Mouse (Mus musculus) neural tube, embryonic 14.5 days (tissue): Measurements from ENCODE around the gene Rd3l. TPM values are rescaled to one million over a fixed set of nuclear protein-coding genes. Genes with fewer than 3 reads are reported as not detected.
A peak's percentile ranks its signal among the peaks of the same experiment; 100 is the strongest.
"Not testable (repeated sequence)": the region's sequence is repeated elsewhere in the genome, so short reads cannot be mapped to it uniquely, and the experiment has no call there.

Experiments used
- ATAC-seq: fragments of 200-750 bp; cut with Nextera tagmentation; 2 replicates; pipeline ENCODE4 v1.8.0; 2017; ENCODE audit warnings: low read depth, mild to moderate bottlenecking, moderate TSS enrichment, moderate library complexity
- H3K27ac ChIP-seq: fragments of 300-500 bp; sonication (generic); 2 replicates; pipeline ENCODE4 v1.5.1; 2014; ENCODE audit warnings: low read depth, mild to moderate bottlenecking, control low read depth, low read length, moderate library complexity, mixed read lengths
- H3K27me3 ChIP-seq: fragments of 300-500 bp; sonication (generic); 2 replicates; pipeline ENCODE4 v1.6.1; 2014; ENCODE audit warnings: low read length; ENCODE audit not compliant: control insufficient read depth, insufficient read depth
- H3K36me3 ChIP-seq: fragments of 300-500 bp; sonication (generic); 2 replicates; pipeline ENCODE4 v1.6.1; 2014; ENCODE audit warnings: low read length, mixed read lengths; ENCODE audit not compliant: control insufficient read depth, insufficient read depth
- H3K4me1 ChIP-seq: fragments of 300-500 bp; sonication (generic); 2 replicates; pipeline ENCODE4 v1.6.1; 2014; ENCODE audit warnings: low read length; ENCODE audit not compliant: control insufficient read depth, insufficient read depth
- H3K4me2 ChIP-seq: fragments of 300-500 bp; sonication (generic); 2 replicates; pipeline ENCODE4 v1.6.1; 2014; ENCODE audit warnings: mild to moderate bottlenecking, low read depth, low read length, control low read depth
- H3K4me3 ChIP-seq: fragments of 300-500 bp; sonication (generic); 2 replicates; pipeline ENCODE4 v1.5.1; 2014; ENCODE audit warnings: low read depth, low read length, control low read depth, mixed read lengths
- H3K9ac ChIP-seq: fragments of 300-500 bp; sonication (generic); replicated peaks from 2 replicates; pipeline ENCODE4 v1.6.1; 2014; ENCODE audit warnings: low read depth, mild to moderate bottlenecking, control low read depth, low read length, mixed read lengths
- H3K9me3 ChIP-seq: fragments of 300-500 bp; sonication (generic); 2 replicates; pipeline ENCODE4 v1.6.1; 2016; ENCODE audit warnings: low read length; ENCODE audit not compliant: control insufficient read depth
- WGBS: fragments of 180-500 bp; shearing (Covaris S2); extraction: QIAGEN DNeasy Blood & Tissue Kit; methylation state at CpG from one replicate; pipeline ENCODE4 v1.1.7; 2014; 5-methylcytosine and 5-hydroxymethylcytosine counted together
- polyA plus RNA-seq: library from polyadenylated mRNA; unstranded; fragments of >200 nt; fragmentation: Nextera tagmentation; extraction: Ambion mirVana; gene quantifications from 2 replicates; pipeline ENCODE4 v1.2.1, GENCODE M21; 2014

Rd3l gene
- polyA plus RNA-seq, 1 experiment from 2014 or later = not detected

- no peaks in the 10 kb centered on the region for H3K9me3 ChIP-seq
- H3K9ac ChIP-seq = no peak overlapping the region
- no peak for ATAC-seq
- H3K27ac ChIP-seq = no peak overlapping the region
- no peak overlapping the region for H3K4me3 ChIP-seq
- H3K36me3 ChIP-seq = no peaks in the 10 kb centered on the region
- 45% methylated on average over 5 of the region's 5 CpGs for WGBS
- no peaks in the 10 kb centered on the region for H3K27me3 ChIP-seq
- H3K4me1 ChIP-seq = no peaks in the 10 kb centered on the region
- no peak overlapping the region for H3K4me2 ChIP-seq
Observed at GRCm38 (mm10) chr12:111951701-111952100, 29.4 kb downstream of the Rd3l start.

GRCm38 (mm10) chr12:111950486-111950885 is 30.6 kb downstream of the Rd3l start:
- Histone ChIP-seq H3K27ac (no peak overlapping the region), H3K4me1 (no peaks in the 10 kb centered on the region), H3K36me3 (no peaks in the 10 kb centered on the region), H3K9ac (no peak overlapping the region), H3K9me3 (no peaks in the 10 kb centered on the region), H3K27me3 (no peaks in the 10 kb centered on the region), H3K4me2 (no peak overlapping the region), H3K4me3 (no peak overlapping the region)
- no peak for ATAC-seq
- 82% methylated on average over 5 of the region's 5 CpGs for WGBS

- WGBS = 37% methylated on average over 2 of the region's 2 CpGs
- no peaks in the 10 kb centered on the region for H3K27me3 ChIP-seq
- no peak overlapping the region for H3K4me2 ChIP-seq
- no peaks in the 10 kb centered on the region for H3K36me3 ChIP-seq
- H3K4me1 ChIP-seq = no peaks in the 10 kb centered on the region
- H3K4me3 ChIP-seq = no peak overlapping the region
- H3K9me3 ChIP-seq = no peaks in the 10 kb centered on the region
- ATAC-seq = no peak
- H3K9ac ChIP-seq = no peak overlapping the region
- H3K27ac ChIP-seq = no peak overlapping the region
Observed at GRCm38 (mm10) chr12:111946716-111947115, 34.4 kb downstream of the Rd3l start.

DNA sequence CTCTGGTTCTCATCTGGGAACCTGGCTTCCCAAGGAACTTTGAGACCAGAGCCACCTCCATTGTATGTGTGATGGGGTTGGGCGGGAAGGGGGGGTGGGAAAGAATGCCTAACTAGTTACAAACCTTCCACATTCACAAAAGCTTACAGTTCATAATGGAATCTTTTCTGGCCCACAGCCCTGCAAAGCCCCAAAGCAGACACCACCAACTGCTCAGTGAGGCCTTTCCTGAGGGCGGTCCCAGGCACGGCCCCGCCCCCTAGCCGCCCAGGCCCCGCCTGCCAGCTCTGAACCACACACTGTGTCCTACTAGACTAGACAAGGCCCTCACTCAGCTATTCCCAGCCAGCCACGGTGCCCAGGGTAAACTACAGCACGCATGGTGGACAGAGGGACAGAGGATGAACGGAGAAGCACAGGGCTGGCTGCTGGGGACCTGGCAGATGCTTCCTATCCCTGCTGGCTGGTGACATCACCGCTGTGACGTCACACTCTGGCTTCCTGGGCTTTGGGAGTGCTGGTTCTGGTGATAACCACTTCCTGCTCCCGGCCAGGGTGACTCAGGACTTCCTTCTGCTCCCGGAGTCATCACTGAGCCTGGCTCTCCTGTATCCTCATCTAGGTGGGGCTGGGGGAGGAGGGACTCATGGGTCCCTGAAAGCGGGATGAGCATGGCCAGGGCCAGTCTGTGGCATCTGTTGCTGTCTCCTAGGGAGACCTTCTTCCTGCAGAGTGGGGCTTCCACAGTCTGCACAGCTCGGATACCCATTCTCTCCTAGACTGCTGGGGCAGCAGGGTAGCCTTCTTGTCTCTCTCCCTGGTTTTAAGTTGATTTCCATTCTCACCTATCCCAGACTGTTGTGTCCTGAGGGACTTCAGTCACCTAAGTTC is 35.1 kb downstream of the Rd3l start:
- 0 out of 2 replicates have a peak, but pooled peaks have one; percentile 46 for ATAC-seq
- not testable (repeated sequence) for H3K4me3 ChIP-seq, H3K4me2 ChIP-seq, H3K4me1 ChIP-seq, H3K27me3 ChIP-seq, H3K9ac ChIP-seq, H3K9me3 ChIP-seq, H3K27ac ChIP-seq, H3K36me3 ChIP-seq
- 74% methylated on average over 7 of the region's 15 CpGs for WGBS

DNA sequence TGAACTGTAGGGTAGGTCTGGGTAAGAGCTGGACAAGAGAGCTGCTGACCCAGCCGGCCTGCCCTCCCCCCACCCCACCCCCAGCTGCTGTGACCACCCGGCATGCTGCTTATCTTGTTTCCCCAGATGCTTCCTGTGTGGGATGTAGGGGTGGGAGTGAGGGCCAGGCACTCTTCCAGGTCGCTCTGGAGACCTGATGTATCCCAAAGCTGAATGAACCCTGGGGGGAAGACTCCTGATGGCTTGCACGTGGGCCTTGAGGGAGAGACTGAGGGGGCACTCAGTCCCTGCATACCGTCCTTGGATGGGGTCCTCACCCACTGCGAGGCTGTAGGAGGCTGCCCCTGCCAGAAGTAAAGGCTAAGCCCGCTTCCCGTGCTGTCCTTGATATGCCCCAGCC is 36.0 kb downstream of the Rd3l start:
- WGBS = 73% methylated on average over 8 of the region's 8 CpGs
- Histone ChIP-seq H3K27ac (no peak overlapping the region), H3K9ac (no peak overlapping the region), H3K4me1 (no peaks in the 10 kb centered on the region), H3K9me3 (no peaks in the 10 kb centered on the region), H3K36me3 (no peaks in the 10 kb centered on the region), H3K4me3 (no peak overlapping the region), H3K27me3 (no peaks in the 10 kb centered on the region), H3K4me2 (no peak overlapping the region)
- no peak for ATAC-seq

- not testable (repeated sequence) for H3K27ac ChIP-seq, H3K9me3 ChIP-seq, H3K4me1 ChIP-seq, ATAC-seq, H3K4me3 ChIP-seq, H3K27me3 ChIP-seq, H3K4me2 ChIP-seq, H3K36me3 ChIP-seq, H3K9ac ChIP-seq
- 74% methylated on average over 14 of the region's 20 CpGs for WGBS
Observed at GRCm38 (mm10) chr12:111944065-111944987, 36.8 kb downstream of the Rd3l start.

DNA sequence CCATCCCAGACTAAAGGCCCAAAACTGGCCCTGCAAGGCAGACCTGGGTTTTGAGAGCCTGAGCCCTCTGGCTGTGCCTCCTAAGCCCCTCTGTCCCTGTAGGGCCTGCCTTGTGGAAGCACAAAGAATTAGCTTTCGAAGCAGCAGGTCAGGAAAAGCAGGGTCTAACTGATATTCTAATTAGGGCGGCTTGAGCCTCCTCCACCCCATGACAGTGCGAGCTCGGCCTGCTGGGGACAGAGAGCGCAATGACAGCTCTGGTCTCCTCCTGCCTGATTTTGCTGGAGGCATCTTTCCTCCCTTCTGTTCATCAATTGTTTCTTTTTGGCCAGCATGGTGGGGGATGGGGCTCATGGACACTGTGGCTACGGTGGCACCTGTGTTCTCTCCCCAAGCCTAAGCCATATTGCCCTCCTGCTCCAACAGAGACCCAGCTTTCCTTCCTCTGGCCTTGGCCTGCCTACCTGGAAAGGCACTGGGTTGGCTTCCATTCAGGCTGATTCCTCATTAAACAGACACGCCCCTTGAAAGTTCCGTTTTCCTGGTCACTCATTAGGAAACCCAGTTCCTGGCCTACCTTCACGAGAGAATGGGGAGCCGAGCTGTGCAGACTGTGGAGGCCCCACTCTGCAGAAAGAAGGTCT is 37.6 kb downstream of the Rd3l start:
- Histone ChIP-seq H3K9me3 (no peaks in the 10 kb centered on the region), H3K4me2 (no peak overlapping the region), H3K4me1 (no peaks in the 10 kb centered on the region), H3K27me3 (no peaks in the 10 kb centered on the region), H3K9ac (no peak overlapping the region), H3K4me3 (no peak overlapping the region), H3K36me3 (no peaks in the 10 kb centered on the region), H3K27ac (no peak overlapping the region)
- no peak for ATAC-seq
- WGBS = 81% methylated on average over 10 of the region's 10 CpGs

- 67% methylated on average over 1 of the region's 1 CpGs for WGBS
- no peak overlapping the region for H3K27ac ChIP-seq
- H3K4me3 ChIP-seq = no peak overlapping the region
Observed at GRCm38 (mm10) chr12:111938623-111939177, 42.4 kb downstream of the Rd3l start.

More at GRCm38 (mm10) chr12:111938623-111939177, 42.4 kb downstream of the Rd3l start:
- Histone ChIP-seq H3K36me3 (no peaks in the 10 kb centered on the region), H3K9ac (no peak overlapping the region), H3K9me3 (no peaks in the 10 kb centered on the region), H3K4me1 (0 out of 2 replicates have a peak, but pooled peaks cover 5% of the 10 kb centered on the region), H3K27me3 (no peaks in the 10 kb centered on the region), H3K4me2 (no peak overlapping the region)
- no peak for ATAC-seq
